Mouse (Mus musculus) heart, embryonic 14.5 days (tissue): Measurements from ENCODE around the gene Slc25a18. TPM values are rescaled to one million over a fixed set of nuclear protein-coding genes. Genes with fewer than 3 reads are reported as not detected.

Source experiments
- microRNA-seq: library from miRNA; unstranded; fragments of <30 nt; microRNA quantifications from one replicate; pipeline ENCODE4, GENCODE M21; 2016
- polyA plus RNA-seq: library from polyadenylated mRNA; unstranded; fragments of >200 nt; fragmentation: Nextera tagmentation; extraction: Ambion mirVana; gene quantifications from 2 replicates; pipeline ENCODE4 v1.2.1, GENCODE M21; 2014

Slc25a18 gene
- polyA plus RNA-seq, 1 experiment from 2014 or later = 0.20 TPM

Small RNAs within 50 kb of the gene (microRNA-seq; reads per million reads assigned to microRNA genes)
- gene Gm25193 = not detected

Other genes starting within 250 kb of the Slc25a18 start
- gene Hdhd5, start 242.3 kb upstream of the Slc25a18 start, polyA plus RNA-seq = 11.7 and 14.1 TPM in 2 replicates
- 1.5 and 2.1 TPM in 2 replicates for gene Cecr2, start 107.2 kb upstream of the Slc25a18 start, polyA plus RNA-seq
- gene Atp6v1e1, start 49.2 kb downstream of the Slc25a18 start, polyA plus RNA-seq = 133 and 142 TPM in 2 replicates
- gene Bcl2l13, start 62.6 kb downstream of the Slc25a18 start, polyA plus RNA-seq = 24.6 and 30.3 TPM in 2 replicates
- 8.0 and 9.1 TPM in 2 replicates for gene Bid, start 143.3 kb downstream of the Slc25a18 start, polyA plus RNA-seq